Mouse (Mus musculus): Measurements from ENCODE around the gene Mccc2. TPM values are rescaled to one million over a fixed set of nuclear protein-coding genes. Genes with fewer than 3 reads are reported as not detected.
"Not testable (repeated sequence)": the region's sequence is repeated elsewhere in the genome, so short reads cannot be mapped to it uniquely, and the experiment has no call there.

The Mccc2 gene
- 34.6 and 36.5 TPM in 2 replicates for polyA plus RNA-seq (2014; fragmentation: Nextera tagmentation; extraction: Ambion mirVana)

DNA sequence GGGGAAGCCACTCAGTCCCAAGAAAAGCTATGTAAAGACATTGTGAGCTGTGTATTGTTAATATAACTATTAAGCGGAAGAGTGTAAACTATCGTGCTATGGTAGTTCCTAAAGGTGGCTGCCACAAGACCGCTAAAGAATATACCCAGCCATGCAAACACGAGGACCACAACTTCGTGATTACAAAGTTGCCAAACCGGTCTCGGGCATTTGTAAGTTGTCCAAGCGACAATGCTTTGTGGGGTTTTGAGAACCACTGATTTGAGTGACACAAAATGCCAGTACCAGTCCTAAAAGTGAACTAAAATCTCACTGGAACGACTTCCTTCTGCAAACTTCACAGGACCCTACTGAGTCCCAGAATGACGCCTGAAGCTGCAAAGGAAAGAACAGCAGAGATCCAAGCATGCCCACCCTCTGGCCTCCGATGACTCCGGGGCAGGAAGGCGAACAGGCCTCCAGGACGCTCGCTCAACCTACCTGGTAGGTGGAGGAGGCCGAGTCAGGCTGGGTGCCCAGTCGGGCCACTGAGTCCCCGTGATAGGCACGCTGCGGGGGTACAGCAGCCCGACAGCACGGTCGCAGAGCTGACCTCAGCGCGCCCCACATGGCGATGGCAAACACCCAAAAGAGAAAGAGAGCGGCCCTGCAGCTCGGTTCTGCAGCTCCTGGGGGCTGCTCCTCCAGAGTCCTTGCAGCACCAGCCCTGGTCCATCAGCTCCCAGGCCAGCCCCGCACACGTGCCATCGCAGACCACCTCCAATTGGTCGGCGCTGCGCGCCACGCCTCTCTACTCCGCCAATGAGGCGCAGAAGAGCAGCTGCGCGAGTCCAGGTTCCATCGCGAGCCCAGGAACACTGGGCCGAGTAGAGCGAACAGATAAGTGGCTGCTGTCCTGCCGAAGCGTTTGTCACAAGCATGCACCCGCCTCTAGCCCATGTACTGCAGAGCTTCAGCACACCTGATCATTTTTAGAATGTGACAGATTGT, at the start of gene Mccc2:
Mccc2 (minus strand) TSS at position 734 of the 990 bp plus-strand sequence.
- Histone ChIP-seq H3K27ac (ENCODE audit: low read depth, low read length) (peak within 1 kb of the TSS; percentile 37; the same call in 1 of the 2 replicates), H3K4me3 (ENCODE audit: low read depth, low read length) (peak within 1 kb of the TSS; percentile 64), H3K9ac (ENCODE audit: low read depth, low read length) (peak within 1 kb of the TSS; percentile 79), H3K4me2 (replicated peaks; ENCODE audit: low read depth, low read length) (peak within 1 kb of the TSS; percentile 66), H3K27me3 (ENCODE audit: control insufficient read depth, insufficient read depth, low read length) (no peaks in the 10 kb centered on the region), H3K9me3 (ENCODE audit: control insufficient read depth, low read length) (no peaks in the 10 kb centered on the region), H3K36me3 (ENCODE audit: control insufficient read depth, insufficient read depth, low read length) (no peaks in the 10 kb centered on the region), H3K4me1 (replicated peaks; ENCODE audit: control insufficient read depth, insufficient read depth, low read length) (no peaks in the 10 kb centered on the region)
- WGBS, result 5% methylated on average over 46 of the region's 47 CpGs
- peak; percentile 100 for ATAC-seq (ENCODE audit: low FRiP score)
- DNase-seq (ENCODE audit: low spot score), result peak; percentile 90

DNA sequence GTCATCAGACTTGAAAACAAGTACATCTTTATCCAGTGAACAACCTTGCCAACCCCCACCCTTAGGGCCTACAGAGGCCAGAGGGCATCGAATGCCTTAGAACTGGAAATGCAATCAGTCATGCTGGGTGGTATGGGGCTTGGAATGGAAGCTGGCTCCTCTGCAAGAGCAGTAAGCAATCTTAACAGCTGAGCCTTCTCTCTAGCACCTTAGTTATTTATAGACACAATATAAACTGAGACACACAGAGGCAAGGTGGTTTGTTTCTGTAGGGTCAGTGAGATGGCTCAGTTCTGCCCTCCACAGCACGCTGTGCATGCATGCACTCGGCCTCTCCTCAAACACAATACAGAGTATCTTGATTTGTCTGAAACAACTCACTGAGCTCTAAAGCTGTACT, 48.5 kb upstream of the Mccc2 start:
- WGBS, result 97% methylated on average over 3 of the region's 3 CpGs
- no peak for ATAC-seq (ENCODE audit: low FRiP score)

DNA sequence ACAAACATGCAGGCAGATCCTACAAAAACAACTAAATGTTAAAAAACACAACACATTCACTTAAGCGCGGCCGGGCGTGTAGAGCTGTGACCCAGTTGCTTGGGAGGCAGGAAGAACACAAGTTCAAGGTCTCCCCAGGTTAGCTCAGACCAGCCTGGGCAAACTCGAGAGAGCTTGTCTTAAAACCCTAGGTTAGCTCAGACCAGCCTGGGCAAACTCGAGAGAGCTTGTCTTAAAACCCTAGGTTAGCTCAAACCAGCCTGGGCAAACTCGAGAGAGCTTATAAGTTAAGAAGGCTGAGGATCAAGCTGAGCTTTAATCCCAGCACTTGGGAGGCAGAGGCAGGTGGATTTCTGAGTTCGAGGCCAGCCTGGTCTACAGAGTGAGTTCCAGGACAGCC, 42.3 kb upstream of the Mccc2 start:
- not testable (repeated sequence) for ATAC-seq (ENCODE audit: low FRiP score); H3K27me3 ChIP-seq (ENCODE audit: control insufficient read depth, insufficient read depth, low read length); H3K4me2 ChIP-seq (replicated peaks; ENCODE audit: low read depth, low read length); H3K9ac ChIP-seq (ENCODE audit: low read depth, low read length); H3K9me3 ChIP-seq (ENCODE audit: control insufficient read depth, low read length); DNase-seq (ENCODE audit: low spot score); H3K27ac ChIP-seq (ENCODE audit: low read depth, low read length); H3K4me3 ChIP-seq (ENCODE audit: low read depth, low read length); H3K36me3 ChIP-seq (ENCODE audit: control insufficient read depth, insufficient read depth, low read length); H3K4me1 ChIP-seq (replicated peaks; ENCODE audit: control insufficient read depth, insufficient read depth, low read length)
- WGBS, result 94% methylated on average over 8 of the region's 8 CpGs

More for the DNA sequence above, 48.5 kb upstream of the Mccc2 start:
- Histone ChIP-seq H3K9ac (ENCODE audit: low read depth, low read length) (no peak overlapping the region), H3K36me3 (ENCODE audit: control insufficient read depth, insufficient read depth, low read length) (0 out of 2 replicates have a peak, but pooled peaks cover 6% of the 10 kb centered on the region), H3K4me1 (replicated peaks; ENCODE audit: control insufficient read depth, insufficient read depth, low read length) (no peaks in the 10 kb centered on the region), H3K9me3 (ENCODE audit: control insufficient read depth, low read length) (no peaks in the 10 kb centered on the region), H3K4me3 (ENCODE audit: low read depth, low read length) (no peak overlapping the region), H3K27me3 (ENCODE audit: control insufficient read depth, insufficient read depth, low read length) (no peaks in the 10 kb centered on the region), H3K4me2 (replicated peaks; ENCODE audit: low read depth, low read length) (no peak overlapping the region), H3K27ac (ENCODE audit: low read depth, low read length) (no peak overlapping the region)
- no peak for DNase-seq (ENCODE audit: low spot score)

DNA sequence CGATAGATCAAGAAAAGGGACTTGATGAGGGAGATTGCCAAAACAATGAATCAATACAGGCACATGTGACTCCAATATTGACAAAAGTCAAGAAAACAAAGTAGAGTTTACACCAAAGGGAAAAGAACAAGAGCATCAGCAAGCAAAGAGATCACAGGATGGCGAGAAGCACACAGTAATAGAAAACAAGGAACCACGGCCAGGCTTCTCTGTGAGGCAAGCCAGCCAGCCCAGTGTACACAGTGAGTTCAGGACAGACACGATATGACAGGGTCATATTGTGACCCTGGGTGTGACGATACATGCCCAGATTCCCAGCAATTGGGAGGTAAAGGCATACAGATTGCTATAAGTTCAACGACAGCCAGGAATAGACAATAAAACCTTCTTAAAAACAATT, 10.6 kb upstream of the Mccc2 start:
- DNase-seq (ENCODE audit: low spot score) (no peak), ATAC-seq (ENCODE audit: low FRiP score) (no peak)
- no peak overlapping the region for H3K4me2 ChIP-seq (replicated peaks; ENCODE audit: low read depth, low read length)
- no peak overlapping the region for H3K9ac ChIP-seq (ENCODE audit: low read depth, low read length)
- H3K36me3 ChIP-seq (ENCODE audit: control insufficient read depth, insufficient read depth, low read length), result peaks cover 3% of the 10 kb centered on the region; the same call in 1 of the 2 replicates
- no peaks in the 10 kb centered on the region for H3K27me3 ChIP-seq (ENCODE audit: control insufficient read depth, insufficient read depth, low read length)
- H3K4me1 ChIP-seq (replicated peaks; ENCODE audit: control insufficient read depth, insufficient read depth, low read length), result no peaks in the 10 kb centered on the region
- WGBS, result 92% methylated on average over 6 of the region's 6 CpGs
- H3K27ac ChIP-seq (ENCODE audit: low read depth, low read length), result no peak overlapping the region
- H3K9me3 ChIP-seq (ENCODE audit: control insufficient read depth, low read length), result no peaks in the 10 kb centered on the region
- H3K4me3 ChIP-seq (ENCODE audit: low read depth, low read length), result no peak overlapping the region

DNA sequence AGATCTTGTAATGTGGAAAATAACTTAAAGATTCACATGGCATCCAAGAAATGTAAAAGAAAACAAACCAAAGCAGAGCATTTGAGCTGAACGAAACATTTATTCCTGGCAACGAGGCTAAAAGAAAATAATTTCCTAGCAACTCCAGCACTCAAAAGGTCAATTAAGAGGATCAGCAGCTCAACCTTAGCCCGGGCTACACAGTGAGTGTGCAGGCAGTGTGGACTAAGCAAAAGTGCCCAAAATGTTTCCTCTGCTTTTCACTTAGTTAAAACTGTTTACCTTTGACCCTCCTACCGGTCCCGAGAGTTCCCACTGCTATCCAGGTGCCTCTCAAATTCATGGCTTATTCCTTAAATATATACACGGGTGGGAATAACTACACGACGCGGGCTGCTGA, 1.5 kb upstream of the Mccc2 start:
- Histone ChIP-seq H3K4me2 (replicated peaks; ENCODE audit: low read depth, low read length) (no peak overlapping the region), H3K4me1 (replicated peaks; ENCODE audit: control insufficient read depth, insufficient read depth, low read length) (no peaks in the 10 kb centered on the region), H3K4me3 (ENCODE audit: low read depth, low read length) (no peak overlapping the region), H3K27me3 (ENCODE audit: control insufficient read depth, insufficient read depth, low read length) (no peaks in the 10 kb centered on the region), H3K36me3 (ENCODE audit: control insufficient read depth, insufficient read depth, low read length) (no peaks in the 10 kb centered on the region), H3K9me3 (ENCODE audit: control insufficient read depth, low read length) (no peaks in the 10 kb centered on the region), H3K9ac (ENCODE audit: low read depth, low read length) (no peak overlapping the region), H3K27ac (ENCODE audit: low read depth, low read length) (no peak overlapping the region)
- no peak for DNase-seq (ENCODE audit: low spot score)
- WGBS, result 91% methylated on average over 9 of the region's 9 CpGs
- ATAC-seq (ENCODE audit: low FRiP score), result no peak

DNA sequence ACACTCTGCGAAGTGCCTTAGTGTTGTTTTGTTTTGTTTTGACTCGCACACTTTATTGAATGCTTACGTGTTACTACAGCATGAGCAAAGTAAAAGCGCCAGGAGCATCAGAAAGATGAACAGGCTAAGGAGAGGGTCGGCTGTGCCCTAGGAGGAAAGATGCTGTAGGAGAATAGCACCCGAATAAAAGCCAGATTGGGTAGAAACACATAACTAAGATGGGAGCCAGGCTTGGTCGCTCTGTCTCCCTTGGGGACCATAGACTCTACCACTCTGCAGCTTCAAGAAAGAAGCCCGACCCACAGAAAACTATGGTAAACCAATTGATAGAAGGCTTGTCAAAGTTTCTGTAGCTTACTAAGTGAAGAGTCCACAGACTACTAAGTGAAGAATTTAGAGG, 498 bp upstream of the Mccc2 start:
- peak overlapping the region; percentile 55 for H3K9ac ChIP-seq (ENCODE audit: low read depth, low read length)
- WGBS, result 18% methylated on average over 8 of the region's 8 CpGs
- no peaks in the 10 kb centered on the region for H3K4me1 ChIP-seq (replicated peaks; ENCODE audit: control insufficient read depth, insufficient read depth, low read length)
- peak overlapping the region; percentile 64 for H3K4me3 ChIP-seq (ENCODE audit: low read depth, low read length)
- no peaks in the 10 kb centered on the region for H3K27me3 ChIP-seq (ENCODE audit: control insufficient read depth, insufficient read depth, low read length)
- H3K27ac ChIP-seq (ENCODE audit: low read depth, low read length), result peak overlapping the region; percentile 37; the same call in 1 of the 2 replicates
- DNase-seq (ENCODE audit: low spot score) (no peak), ATAC-seq (ENCODE audit: low FRiP score) (peak; percentile 55)
- H3K36me3 ChIP-seq (ENCODE audit: control insufficient read depth, insufficient read depth, low read length), result no peaks in the 10 kb centered on the region
- H3K4me2 ChIP-seq (replicated peaks; ENCODE audit: low read depth, low read length), result peak overlapping the region; percentile 66
- H3K9me3 ChIP-seq (ENCODE audit: control insufficient read depth, low read length), result no peaks in the 10 kb centered on the region

DNA sequence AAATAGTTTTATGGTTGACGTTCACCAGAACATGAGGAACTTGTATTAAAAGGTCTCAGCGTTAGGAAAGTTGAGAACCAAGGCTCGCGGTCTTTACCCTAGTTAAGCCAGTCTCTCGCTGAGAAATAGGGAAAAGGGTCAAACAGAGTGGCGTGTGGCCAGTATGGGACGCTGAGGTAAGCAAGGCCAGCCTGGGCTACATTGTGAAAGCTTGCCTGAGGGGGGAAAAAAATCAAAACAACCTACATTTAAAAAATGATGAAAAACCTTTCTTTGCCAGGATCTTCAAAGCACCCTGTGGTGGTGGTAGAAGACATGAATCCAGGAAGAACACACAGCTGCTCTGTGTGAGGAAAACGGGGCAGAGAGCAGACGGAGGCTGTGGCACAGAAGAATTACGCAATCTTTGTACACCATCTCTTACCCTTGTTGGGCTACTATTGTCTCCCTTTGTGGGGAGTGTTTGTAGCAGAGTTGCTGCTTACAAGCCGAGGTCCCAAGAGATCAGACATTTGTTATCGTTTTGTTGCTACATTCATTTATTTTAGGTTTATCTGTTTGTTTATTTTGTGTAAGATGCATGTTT, 9.4 kb downstream of the Mccc2 start:
- H3K4me1 ChIP-seq (replicated peaks; ENCODE audit: control insufficient read depth, insufficient read depth, low read length), result no peaks in the 10 kb centered on the region
- no peak overlapping the region for H3K4me3 ChIP-seq (ENCODE audit: low read depth, low read length)
- H3K36me3 ChIP-seq (ENCODE audit: control insufficient read depth, insufficient read depth, low read length), result no peaks in the 10 kb centered on the region
- no peaks in the 10 kb centered on the region for H3K27me3 ChIP-seq (ENCODE audit: control insufficient read depth, insufficient read depth, low read length)
- no peak overlapping the region for H3K27ac ChIP-seq (ENCODE audit: low read depth, low read length)
- no peak overlapping the region for H3K9ac ChIP-seq (ENCODE audit: low read depth, low read length)
- no peak for DNase-seq (ENCODE audit: low spot score)
- H3K4me2 ChIP-seq (replicated peaks; ENCODE audit: low read depth, low read length), result no peak overlapping the region
- no peaks in the 10 kb centered on the region for H3K9me3 ChIP-seq (ENCODE audit: control insufficient read depth, low read length)
- WGBS, result 91% methylated on average over 12 of the region's 12 CpGs
- no peak for ATAC-seq (ENCODE audit: low FRiP score)

DNA sequence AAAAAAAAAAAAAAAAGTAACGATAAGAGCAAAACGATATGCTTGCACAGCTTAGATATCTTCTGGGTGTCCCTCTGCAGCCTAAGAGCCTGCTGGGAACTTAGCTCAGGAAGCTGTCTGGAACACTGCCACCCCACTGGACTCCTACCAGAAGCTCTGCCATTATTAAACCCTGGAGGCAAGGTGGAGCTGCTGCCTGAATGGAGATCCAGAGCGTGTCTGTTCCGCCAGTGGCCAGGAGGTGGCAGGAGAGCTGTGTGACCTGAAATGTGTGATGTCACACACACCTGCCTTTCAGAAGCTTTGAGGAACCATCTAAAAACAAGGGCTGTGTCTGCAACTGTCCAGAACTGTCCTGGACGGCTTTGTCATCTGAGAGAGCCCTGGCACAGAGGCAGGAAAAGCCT, 13.6 kb downstream of the Mccc2 start:
- H3K9me3 ChIP-seq (ENCODE audit: control insufficient read depth, low read length), result no peaks in the 10 kb centered on the region
- ATAC-seq (ENCODE audit: low FRiP score) (0 out of 2 replicates have a peak, but pooled peaks have one; percentile 33), DNase-seq (ENCODE audit: low spot score) (peak; percentile 81)
- 36% methylated on average over 5 of the region's 5 CpGs for WGBS
- no peak overlapping the region for H3K9ac ChIP-seq (ENCODE audit: low read depth, low read length)
- no peaks in the 10 kb centered on the region for H3K4me1 ChIP-seq (replicated peaks; ENCODE audit: control insufficient read depth, insufficient read depth, low read length)
- no peak overlapping the region for H3K4me3 ChIP-seq (ENCODE audit: low read depth, low read length)
- H3K27me3 ChIP-seq (ENCODE audit: control insufficient read depth, insufficient read depth, low read length), result no peaks in the 10 kb centered on the region
- H3K4me2 ChIP-seq (replicated peaks; ENCODE audit: low read depth, low read length), result no peak overlapping the region
- H3K36me3 ChIP-seq (ENCODE audit: control insufficient read depth, insufficient read depth, low read length), result no peaks in the 10 kb centered on the region
- no peak overlapping the region for H3K27ac ChIP-seq (ENCODE audit: low read depth, low read length)
